Mouse (Mus musculus) embryonic facial prominence, embryonic 14.5 days (tissue): Measurements from ENCODE around the gene Snf8. TPM values are rescaled to one million over a fixed set of nuclear protein-coding genes. Genes with fewer than 3 reads are reported as not detected.

Experiments used
- ATAC-seq: fragments of 200-750 bp; cut with Nextera tagmentation; 2 replicates; pipeline ENCODE4 v1.8.0; 2017; ENCODE audit warnings: low read depth, moderate number of reproducible peaks, moderate TSS enrichment
- DNase-seq: peaks from one replicate; pipeline ENCODE4 v3.0.0-alpha.2; 2015; ENCODE audit warnings: low spot score
- H3K27ac ChIP-seq: fragments of 300-500 bp; sonication (generic); replicated peaks from 2 replicates; pipeline ENCODE4 v1.5.1; 2014; ENCODE audit warnings: low read depth, mild to moderate bottlenecking, low read length, moderate library complexity
- H3K27me3 ChIP-seq: fragments of 300-500 bp; sonication (generic); replicated peaks from 2 replicates; pipeline ENCODE4 v1.6.1; 2014; ENCODE audit warnings: low read length; ENCODE audit not compliant: control insufficient read depth, insufficient read depth
- H3K36me3 ChIP-seq: fragments of 300-500 bp; sonication (generic); 2 replicates; pipeline ENCODE4 v1.6.1; 2014; ENCODE audit warnings: low read length, mixed read lengths; ENCODE audit not compliant: control insufficient read depth, insufficient read depth
- H3K4me1 ChIP-seq: fragments of 300-500 bp; sonication (generic); 2 replicates; pipeline ENCODE4 v1.6.1; 2014; ENCODE audit warnings: antibody characterized with exemption, low read length; ENCODE audit not compliant: control insufficient read depth, insufficient read depth
- H3K4me2 ChIP-seq: fragments of 300-500 bp; sonication (generic); 2 replicates; pipeline ENCODE4 v1.6.1; 2014; ENCODE audit warnings: low read depth, mild to moderate bottlenecking, low read length, moderate library complexity, mixed read lengths
- H3K4me3 ChIP-seq: fragments of 300-500 bp; sonication (generic); 2 replicates; pipeline ENCODE4 v1.5.1; 2014; ENCODE audit warnings: low read depth, mild to moderate bottlenecking, low read length
- H3K9ac ChIP-seq: fragments of 300-500 bp; sonication (generic); 2 replicates; pipeline ENCODE4 v1.6.1; 2014; ENCODE audit warnings: low read depth, mild to moderate bottlenecking, low read length, moderate library complexity, mixed read lengths
- H3K9me3 ChIP-seq: fragments of 300-500 bp; sonication (generic); 2 replicates; pipeline ENCODE4 v1.6.1; 2016; ENCODE audit warnings: low read length; ENCODE audit not compliant: control insufficient read depth
- whole genome bisulfite sequencing: fragments of 180-500 bp; shearing (Covaris S2); extraction: QIAGEN DNeasy Blood & Tissue Kit; methylation state at CpG from one replicate; pipeline ENCODE4 v1.1.7; 2014; 5-methylcytosine and 5-hydroxymethylcytosine counted together
- polyA plus RNA-seq: library from polyadenylated mRNA; unstranded; fragments of >200 nt; fragmentation: Nextera tagmentation; extraction: Ambion mirVana; gene quantifications from 2 replicates; pipeline ENCODE4 v1.2.1, GENCODE M21; 2014

Gene Snf8
- polyA plus RNA-seq, 1 experiment from 2014 or later = 33.4 TPM

- Histone ChIP-seq H3K9me3 (no peaks in the 10 kb centered on the region), H3K36me3 (no peaks in the 10 kb centered on the region), H3K4me3 (peak overlapping the region; percentile 88), H3K27ac (peak overlapping the region; percentile 95), H3K4me1 (peaks cover 32% of the 10 kb centered on the region), H3K27me3 (0 out of 2 replicates have a peak, but pooled peaks cover 4% of the 10 kb centered on the region), H3K4me2 (peak overlapping the region; percentile 82), H3K9ac (peak overlapping the region; percentile 96)
- DNase-seq = peak; percentile 31
- under 1% methylated on average over 31 of the region's 32 CpGs for WGBS
- ATAC-seq = no peak
These were observed 30.5 kb upstream of the Snf8 start for GRCm38 (mm10) chr11:96003969-96004792.

- Histone ChIP-seq H3K36me3 (no peaks in the 10 kb centered on the region), H3K27ac (peak overlapping the region; percentile 95), H3K4me2 (peak overlapping the region; percentile 82), H3K4me1 (peaks cover 32% of the 10 kb centered on the region), H3K4me3 (peak overlapping the region; percentile 88), H3K9ac (peak overlapping the region; percentile 96), H3K27me3 (0 out of 2 replicates have a peak, but pooled peaks cover 4% of the 10 kb centered on the region), H3K9me3 (no peaks in the 10 kb centered on the region)
- DNase-seq = peak; percentile 56
- WGBS = 1% methylated on average over 25 of the region's 57 CpGs
- 0 out of 2 replicates have a peak, but pooled peaks have one; percentile 14 for ATAC-seq
These were observed 29.8 kb upstream of the Snf8 start for GRCm38 (mm10) chr11:96004793-96005402.

- Histone ChIP-seq H3K27ac (peak within 1 kb of the TSS; percentile 95), H3K9ac (peak within 1 kb of the TSS; percentile 96), H3K4me2 (peak within 1 kb of the TSS; percentile 82), H3K9me3 (no peaks in the 10 kb centered on the region), H3K27me3 (0 out of 2 replicates have a peak, but pooled peaks cover 4% of the 10 kb centered on the region), H3K4me3 (peak within 1 kb of the TSS; percentile 88), H3K4me1 (peaks cover 26% of the 10 kb centered on the region), H3K36me3 (no peaks in the 10 kb centered on the region)
- DNase-seq (peak; percentile 91), ATAC-seq (peak; percentile 58)
- 0% methylated on average over 37 of the region's 74 CpGs for WGBS
These were observed 29.0 kb upstream of the Snf8 start, which contains the start of gene Igf2bp1 for GRCm38 (mm10) chr11:96005403-96006271. Igf2bp1 (minus strand) TSS chr11:96005940.

GRCm38 (mm10) chr11:96006367-96006851 is 28.3 kb upstream of the Snf8 start:
- peak overlapping the region; percentile 82 for H3K4me2 ChIP-seq
- peak overlapping the region; percentile 88 for H3K4me3 ChIP-seq
- H3K4me1 ChIP-seq = peaks cover 24% of the 10 kb centered on the region
- H3K27ac ChIP-seq = peak overlapping the region; percentile 95
- no peaks in the 10 kb centered on the region for H3K9me3 ChIP-seq
- H3K9ac ChIP-seq = peak overlapping the region; percentile 96
- H3K27me3 ChIP-seq = 0 out of 2 replicates have a peak, but pooled peaks cover 4% of the 10 kb centered on the region
- WGBS = under 1% methylated on average over 33 of the region's 33 CpGs
- ATAC-seq (peak; percentile 24; the same call in 1 of the 2 replicates), DNase-seq (peak; percentile 61)
- no peaks in the 10 kb centered on the region for H3K36me3 ChIP-seq

- Histone ChIP-seq H3K27me3 (0 out of 2 replicates have a peak, but pooled peaks cover 4% of the 10 kb centered on the region), H3K9ac (peak overlapping the region; percentile 96), H3K36me3 (no peaks in the 10 kb centered on the region), H3K4me1 (peaks cover 19% of the 10 kb centered on the region), H3K4me2 (peak overlapping the region; percentile 82), H3K27ac (peak overlapping the region; percentile 95), H3K9me3 (no peaks in the 10 kb centered on the region), H3K4me3 (peak overlapping the region; percentile 88)
- WGBS = 3% methylated on average over 13 of the region's 67 CpGs
- DNase-seq = peak; percentile 91
- ATAC-seq = peak; percentile 74
These were observed 27.7 kb upstream of the Snf8 start for GRCm38 (mm10) chr11:96006852-96007515.

- ATAC-seq = peak; percentile 19
- H3K4me3 ChIP-seq = peak overlapping the region; percentile 88
- under 1% methylated on average over 30 of the region's 33 CpGs for WGBS
- peak overlapping the region; percentile 96 for H3K9ac ChIP-seq
- 0 out of 2 replicates have a peak, but pooled peaks cover 4% of the 10 kb centered on the region for H3K27me3 ChIP-seq
- peak; percentile 53 for DNase-seq
- H3K36me3 ChIP-seq = no peaks in the 10 kb centered on the region
- no peaks in the 10 kb centered on the region for H3K9me3 ChIP-seq
- peak overlapping the region; percentile 95 for H3K27ac ChIP-seq
- H3K4me2 ChIP-seq = peak overlapping the region; percentile 82
- peaks cover 12% of the 10 kb centered on the region for H3K4me1 ChIP-seq
These were observed 27.0 kb upstream of the Snf8 start for GRCm38 (mm10) chr11:96007516-96008235.

GRCm38 (mm10) chr11:96008827-96009226 is 25.9 kb upstream of the Snf8 start:
- no peaks in the 10 kb centered on the region for H3K9me3 ChIP-seq
- no peak overlapping the region for H3K4me3 ChIP-seq
- ATAC-seq (no peak), DNase-seq (no peak)
- no peak overlapping the region for H3K27ac ChIP-seq
- 17% methylated on average over 1 of the region's 1 CpGs for WGBS
- peaks cover 4% of the 10 kb centered on the region; the same call in 1 of the 2 replicates for H3K27me3 ChIP-seq
- H3K36me3 ChIP-seq = no peaks in the 10 kb centered on the region
- H3K4me1 ChIP-seq = peaks cover 1% of the 10 kb centered on the region
- no peak overlapping the region for H3K9ac ChIP-seq
- no peak overlapping the region for H3K4me2 ChIP-seq
